12 mouse cellular contexts compared by ENCODE assay signal in genomic region chr3:83495584-83495983, GRCm38 (mm10).
DNase-seq lines count a peak whose midpoint lies in the region; ATAC-seq and TF ChIP-seq lines count a peak whose summit lies in the region.
"Had no signal": no experiment of that assay in that cellular context is flagged by ENCODE, and none has a peak within 500 bp of the region (broad histone marks: within the 10 kb centered on the region; RNA-seq: fewer than 3 reads in every experiment).

No protein-coding gene starts in this region.

- no peak overlapping the region for H3K27ac ChIP-seq in intestine, postnatal 0 days (ENCODE audit: low read depth, low read length)
- H3K27ac ChIP-seq in intestine, embryonic 16.5 days (ENCODE audit: low read length): no peak overlapping the region
- no peak overlapping the region for H3K27ac ChIP-seq in stomach, postnatal 0 days (replicated peaks)
- H3K27ac ChIP-seq: heart, embryonic 15.5 days had no signal

- H3K36me3 ChIP-seq in intestine, postnatal 0 days (ENCODE audit: control insufficient read depth, insufficient read depth): no peaks in the 10 kb centered on the region
- no peaks in the 10 kb centered on the region for H3K36me3 ChIP-seq in intestine, embryonic 16.5 days (ENCODE audit: control insufficient read depth, insufficient read depth, low read length)
- H3K36me3 ChIP-seq in stomach, postnatal 0 days (ENCODE audit: control insufficient read depth, insufficient read depth, low read length): no peaks in the 10 kb centered on the region
- H3K36me3 ChIP-seq: heart, embryonic 15.5 days had no signal

- no peak for TF ChIP-seq EP300 in stomach, postnatal 0 days (optimal IDR thresholded peaks at IDR 0.05)

- no peak overlapping the region for H3K4me2 ChIP-seq in intestine, postnatal 0 days (replicated peaks; ENCODE audit: low read depth)
- H3K4me2 ChIP-seq in intestine, embryonic 16.5 days (ENCODE audit: low read depth, low read length): no peak overlapping the region
- H3K4me2 ChIP-seq in stomach, postnatal 0 days (replicated peaks; ENCODE audit: low read depth): no peak overlapping the region
- H3K4me2 ChIP-seq: heart, embryonic 15.5 days had no signal

- no peaks in the 10 kb centered on the region for H3K4me1 ChIP-seq in intestine, postnatal 0 days (replicated peaks; ENCODE audit: control insufficient read depth, insufficient read depth, low read length)
- no peaks in the 10 kb centered on the region for H3K4me1 ChIP-seq in intestine, embryonic 16.5 days (ENCODE audit: control insufficient read depth, insufficient read depth, low read length)
- no peaks in the 10 kb centered on the region for H3K4me1 ChIP-seq in stomach, postnatal 0 days (replicated peaks; ENCODE audit: control insufficient read depth, insufficient read depth)
- H3K4me1 ChIP-seq: heart, embryonic 15.5 days had no signal

- 26% methylated on average over 1 of the region's 1 CpGs for WGBS in intestine, postnatal 0 days
- 24% methylated on average over 1 of the region's 1 CpGs for WGBS in intestine, embryonic 16.5 days
- 25% methylated on average over 1 of the region's 1 CpGs for WGBS in stomach, postnatal 0 days

- no peaks in the 10 kb centered on the region for H3K27me3 ChIP-seq in intestine, postnatal 0 days (replicated peaks; ENCODE audit: control insufficient read depth, insufficient read depth, low read length)
- H3K27me3 ChIP-seq in intestine, embryonic 16.5 days (replicated peaks; ENCODE audit: control insufficient read depth, insufficient read depth, low read length): no peaks in the 10 kb centered on the region
- no peaks in the 10 kb centered on the region for H3K27me3 ChIP-seq in stomach, postnatal 0 days (ENCODE audit: control insufficient read depth, insufficient read depth, low read length)
- H3K27me3 ChIP-seq: heart, embryonic 15.5 days had no signal

- H3K4me3 ChIP-seq in intestine, postnatal 0 days (ENCODE audit: low read depth, low read length): no peak overlapping the region
- no peak overlapping the region for H3K4me3 ChIP-seq in intestine, embryonic 16.5 days (ENCODE audit: low read length)
- H3K4me3 ChIP-seq in stomach, postnatal 0 days (ENCODE audit: low read depth, low read length): no peak overlapping the region
- H3K4me3 ChIP-seq: heart, embryonic 15.5 days had no signal

- no peaks in the 10 kb centered on the region for H3K9me3 ChIP-seq in intestine, postnatal 0 days (ENCODE audit: control insufficient read depth)
- H3K9me3 ChIP-seq in intestine, embryonic 16.5 days (ENCODE audit: control insufficient read depth, low read length): no peaks in the 10 kb centered on the region
- H3K9me3 ChIP-seq in stomach, postnatal 0 days (ENCODE audit: control insufficient read depth, low read length): no peaks in the 10 kb centered on the region
- H3K9me3 ChIP-seq: heart, embryonic 15.5 days had no signal

- TF ChIP-seq CTCF in intestine, postnatal 0 days (IDR thresholded peaks at IDR 0.05; ENCODE audit: low read depth): peak; percentile 55
- TF ChIP-seq CTCF in stomach, postnatal 0 days (IDR thresholded peaks at IDR 0.05; ENCODE audit: low read depth): peak; percentile 61

- H3K9ac ChIP-seq in intestine, postnatal 0 days (ENCODE audit: low read depth, low read length): no peak overlapping the region
- no peak overlapping the region for H3K9ac ChIP-seq in intestine, embryonic 16.5 days (ENCODE audit: low read depth, low read length)
- H3K9ac ChIP-seq in stomach, postnatal 0 days (ENCODE audit: low read length): no peak overlapping the region
- H3K9ac ChIP-seq: heart, embryonic 15.5 days had no signal

- peak; percentile 13 for DNase-seq in urinary bladder, postnatal 14 days (ENCODE audit: low spot score)
- no peak for DNase-seq in urinary bladder, adult 2 months (ENCODE audit: low spot score)
- DNase-seq in embryo, embryonic 11 days: peak; percentile 7
- peak; percentile 18 for DNase-seq in stomach, postnatal 0 days (ENCODE audit: low spot score)
- DNase-seq in frontal cortex, postnatal 14 days (ENCODE audit: low spot score in 2 of 2): no peak
- no peak for DNase-seq in thymus, postnatal 25 days
- DNase-seq: cerebellum, adult 2 months; liver; right cerebral cortex, postnatal 25 days had no signal

- ATAC-seq in intestine, postnatal 0 days: no peak
- ATAC-seq in intestine, embryonic 16.5 days: no peak
- no peak for ATAC-seq in stomach, postnatal 0 days (ENCODE audit: low FRiP score, low TSS enrichment)

Comparison
In these comparisons a context has a peak if more than half of its experiments do, and no peak if none do; other contexts are left out.
1. DNase-seq: peak in urinary bladder, postnatal 14 days (single experiment), embryo, embryonic 11 days (single experiment) and stomach, postnatal 0 days (single experiment); none in urinary bladder, adult 2 months (single experiment), frontal cortex, postnatal 14 days (0 of 2) and thymus, postnatal 25 days (single experiment).